Mouse (Mus musculus) inflammation-experienced regulatory T-cells, adult 6 months (primary cell): Measurements from ENCODE around the gene 5430427O19Rik. TPM values are rescaled to one million over a fixed set of nuclear protein-coding genes. Genes with fewer than 3 reads are reported as not detected.

Source experiments
- ATAC-seq: one replicate; pipeline ENCODE4 v1.8.0; 2017
- polyA plus RNA-seq, 3 experiments: library from polyadenylated mRNA; unstranded; fragments of 100-300 nt; shearing (Covaris generic); gene quantifications; one replicate each; pipeline ENCODE4 v1.2.1; 2017

5430427O19Rik gene
- 1 to 10 TPM; 1.9 to 6.7 (median 2.7) TPM for polyA plus RNA-seq

DNA sequence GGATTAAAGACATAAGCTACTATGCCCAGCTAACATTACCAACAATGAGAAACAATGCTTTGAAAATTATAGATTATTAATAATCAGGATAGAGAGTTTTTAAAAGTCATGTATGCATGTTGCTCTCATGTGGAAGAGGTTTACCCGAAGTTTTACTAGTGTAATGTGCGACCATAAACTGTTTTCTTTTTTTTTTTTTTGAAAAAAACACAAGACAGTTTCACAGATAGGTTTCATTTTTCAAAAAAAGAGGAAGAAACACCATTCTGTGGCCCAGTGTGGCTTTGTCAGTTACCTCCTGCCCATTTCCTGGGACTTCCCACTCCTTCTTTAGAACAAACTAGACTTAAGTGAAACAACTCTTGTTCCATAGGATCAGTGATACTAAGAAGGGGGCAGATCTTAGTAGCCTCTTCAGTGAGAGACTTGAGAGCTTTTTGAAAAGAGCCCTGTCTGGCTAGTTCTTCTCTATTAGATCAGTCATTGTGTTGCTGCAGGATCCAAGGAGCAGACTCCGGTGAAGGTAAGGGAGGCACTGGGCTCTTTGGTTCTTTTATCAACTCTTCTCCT, at the start of gene 5430427O19Rik:
TSS of gene 5430427O19Rik (plus strand) at position 441 of the 570 bp plus-strand sequence.
- ATAC-seq = peak; percentile 32

DNA sequence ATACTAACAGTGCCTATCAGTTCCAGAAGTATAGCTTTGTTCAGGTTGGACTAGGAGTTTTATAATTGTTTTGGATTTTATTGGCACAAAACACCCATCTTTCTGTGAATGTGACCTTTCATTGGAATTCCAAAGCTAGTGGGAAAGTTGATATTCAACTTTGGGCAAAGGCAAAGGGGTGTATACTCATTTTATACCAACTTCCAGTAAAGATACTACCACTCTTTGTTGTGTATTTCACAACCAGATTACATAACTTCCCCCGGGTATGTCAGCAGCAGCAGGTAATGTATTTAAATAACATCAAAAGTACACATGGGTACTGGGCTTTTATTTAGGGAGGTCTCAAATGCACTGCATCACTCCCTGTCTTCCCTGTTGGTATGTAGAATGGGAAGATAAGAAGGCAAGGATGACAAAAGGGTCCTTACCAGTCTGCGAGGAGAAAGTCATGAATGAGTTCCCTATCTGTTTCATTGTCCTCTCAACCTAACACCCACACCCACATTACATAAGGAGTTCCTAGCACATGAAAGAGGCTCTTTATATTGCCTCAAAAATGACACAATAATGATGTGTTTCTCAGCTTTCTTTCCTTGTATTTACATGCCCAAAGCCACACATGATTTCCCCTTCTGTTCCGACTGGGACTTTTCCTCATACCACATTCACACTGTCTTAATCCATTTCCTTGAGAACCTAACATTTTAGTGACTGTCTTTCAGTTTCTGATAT, 42.3 kb upstream of the 5430427O19Rik start:
- no peak for ATAC-seq

DNA sequence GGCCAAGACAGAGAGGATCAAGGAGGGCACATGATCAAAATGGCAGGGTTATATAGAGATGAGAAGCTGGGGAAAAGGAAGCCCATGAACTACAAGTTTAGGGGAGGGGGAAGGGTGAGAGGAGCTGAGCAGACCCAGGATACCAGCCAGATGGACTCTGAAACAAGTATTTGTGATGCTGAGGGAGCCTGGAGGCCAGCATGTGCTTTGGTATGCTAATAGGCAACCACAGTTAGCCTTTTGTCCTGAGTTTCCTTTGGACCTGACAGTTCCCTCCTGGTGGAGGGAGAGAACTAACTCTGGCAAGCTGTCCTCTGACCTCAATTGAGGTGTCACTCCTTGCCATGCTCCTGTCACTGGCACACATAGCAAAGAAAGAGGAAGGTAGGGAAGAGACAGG, 41.2 kb upstream of the 5430427O19Rik start:
- no peak for ATAC-seq

DNA sequence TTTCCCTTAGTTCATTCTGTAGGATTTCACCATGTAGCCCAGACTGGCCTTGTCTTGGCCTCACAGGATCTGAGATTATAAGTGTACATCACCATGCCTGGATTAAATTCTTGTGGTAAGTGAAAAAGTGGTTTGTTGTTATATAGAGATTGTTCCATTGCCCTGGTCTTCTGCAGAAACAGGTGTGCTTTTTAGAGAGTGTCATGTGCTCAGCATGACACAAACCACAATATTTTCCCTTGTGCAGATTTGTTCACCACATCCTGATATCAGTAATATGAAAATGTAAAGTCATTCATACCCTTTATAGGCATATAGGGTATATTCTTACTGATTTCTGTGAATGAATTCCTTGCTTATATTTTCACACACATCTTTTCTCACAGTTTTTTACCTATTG, 31.0 kb upstream of the 5430427O19Rik start:
- ATAC-seq = peak; percentile 97

DNA sequence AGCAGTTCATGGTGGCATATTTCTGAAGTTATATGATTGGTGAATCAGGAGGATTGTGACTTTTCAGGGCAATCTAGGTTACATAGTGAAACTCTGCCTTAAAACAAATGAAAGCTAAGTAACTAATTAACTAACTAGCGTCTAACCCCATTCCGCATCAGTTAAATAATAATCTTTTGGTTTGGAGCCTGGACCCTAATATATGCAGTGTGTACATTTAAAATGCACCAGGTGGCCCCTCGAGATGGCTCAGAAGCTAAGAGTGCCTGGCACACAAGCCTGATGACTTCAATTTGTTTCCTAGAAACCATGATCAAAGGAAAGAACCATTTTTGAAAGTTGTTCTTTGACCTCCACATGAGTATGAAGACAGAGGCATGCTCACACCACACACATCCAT, 14.2 kb upstream of the 5430427O19Rik start:
- no peak for ATAC-seq

DNA sequence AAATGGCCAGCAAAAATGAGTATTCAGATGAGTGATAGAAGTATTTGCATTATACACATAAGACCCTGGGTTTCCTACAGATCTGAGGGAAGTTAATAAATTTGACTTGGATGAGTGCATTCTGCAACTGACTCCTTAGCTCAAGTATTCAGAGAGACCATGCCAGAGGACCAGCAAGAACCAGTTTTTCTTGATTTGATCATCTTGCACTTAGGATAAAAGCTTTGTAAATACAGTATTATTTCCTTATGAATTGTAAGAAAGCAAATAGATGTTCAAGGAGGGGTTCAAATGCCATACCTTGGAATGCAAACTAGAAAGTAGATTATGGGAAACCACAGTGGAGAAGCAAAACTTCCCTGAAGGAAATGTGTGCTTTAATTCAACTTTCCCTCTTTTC, 13.0 kb upstream of the 5430427O19Rik start:
- no peak for ATAC-seq

DNA sequence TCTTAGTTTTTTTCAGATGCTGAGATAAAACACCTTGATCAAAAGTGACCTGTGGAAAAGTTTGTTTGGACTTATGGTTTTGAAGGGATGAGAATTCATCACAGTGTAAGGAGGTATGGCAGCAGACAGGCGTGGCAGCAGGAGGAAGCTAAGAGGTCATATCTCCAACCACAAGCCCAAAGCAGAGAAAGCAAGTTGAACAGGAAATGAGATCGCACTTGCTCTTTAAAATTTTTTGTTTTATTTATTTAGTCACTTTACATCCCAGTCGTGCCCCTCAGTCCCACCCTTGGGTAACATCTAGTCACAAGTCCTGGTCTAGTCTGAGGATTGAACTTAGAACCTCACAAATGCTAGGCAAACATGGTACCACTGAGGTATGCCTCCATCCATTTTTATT, 2.1 kb upstream of the 5430427O19Rik start:
- peak; percentile 77 for ATAC-seq

DNA sequence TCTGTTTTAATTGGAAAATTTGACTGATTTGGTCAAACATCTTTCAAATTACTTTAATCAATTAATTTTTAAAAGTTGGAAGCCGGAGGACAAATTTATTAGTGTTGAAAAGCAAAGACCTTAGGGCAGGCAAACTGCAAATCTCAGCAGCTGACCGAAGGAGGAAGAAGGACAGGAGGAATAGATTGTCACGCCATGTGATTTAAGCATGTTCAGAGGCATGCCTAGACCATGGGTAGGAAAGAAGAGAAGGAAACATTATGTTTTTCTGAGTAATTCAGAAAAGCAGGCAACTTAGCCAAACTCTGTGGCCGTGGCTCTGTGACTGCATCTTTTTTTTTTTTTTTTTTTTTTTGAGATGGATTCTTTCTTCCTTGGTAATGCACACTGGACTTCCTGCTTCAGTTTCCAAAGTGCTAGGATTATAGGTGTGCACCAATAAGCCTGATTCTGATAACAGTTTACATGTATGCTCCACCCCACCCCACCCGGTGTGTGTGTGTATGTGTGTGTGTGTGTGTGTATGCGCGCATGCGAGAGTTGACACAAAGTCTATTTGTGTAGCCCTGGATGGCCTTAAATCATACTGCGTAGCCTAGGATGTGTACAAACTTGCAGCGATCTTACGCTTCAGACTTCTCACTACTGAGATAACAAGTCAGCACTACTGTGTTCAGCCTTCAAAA, 1.4 kb downstream of the 5430427O19Rik start:
- ATAC-seq = no peak

DNA sequence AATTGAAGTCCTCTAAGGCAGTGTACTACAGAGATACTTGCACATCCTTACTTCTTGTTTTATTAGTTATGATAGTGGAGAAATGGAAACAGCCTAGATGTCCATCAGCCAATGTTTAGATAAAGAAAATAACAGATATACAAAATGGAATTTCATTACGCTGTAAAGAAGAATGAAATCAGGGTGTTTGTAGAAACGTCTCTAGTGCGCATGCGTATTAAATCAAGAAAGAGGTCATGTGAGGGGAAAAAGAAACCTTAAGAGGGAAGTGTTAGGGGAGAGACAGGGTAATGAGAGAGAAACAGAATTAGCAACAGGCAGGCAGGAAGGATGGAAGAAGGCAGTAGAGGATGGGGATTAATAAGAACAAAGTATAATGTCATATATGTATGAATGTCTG, 4.2 kb downstream of the 5430427O19Rik start:
- ATAC-seq = no peak

DNA sequence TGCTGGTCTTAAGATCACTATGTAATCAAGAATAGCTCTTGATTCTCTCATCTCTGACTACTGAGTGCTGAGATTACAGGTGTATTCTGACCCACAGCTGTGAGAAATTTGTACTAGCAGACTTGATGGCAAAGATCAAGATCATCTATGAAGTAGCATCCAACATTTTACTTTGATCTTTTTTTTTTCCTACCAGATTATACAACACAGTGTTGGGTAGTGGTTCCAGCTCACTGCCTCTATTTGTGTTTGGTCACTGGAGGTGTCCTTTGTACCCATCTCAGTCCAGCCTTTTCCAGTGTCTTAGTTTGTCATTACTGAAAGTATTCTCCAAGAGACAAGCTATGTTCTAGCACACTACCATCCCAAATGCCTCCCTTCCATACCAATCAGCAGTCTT, 5.8 kb downstream of the 5430427O19Rik start:
- ATAC-seq = no peak

DNA sequence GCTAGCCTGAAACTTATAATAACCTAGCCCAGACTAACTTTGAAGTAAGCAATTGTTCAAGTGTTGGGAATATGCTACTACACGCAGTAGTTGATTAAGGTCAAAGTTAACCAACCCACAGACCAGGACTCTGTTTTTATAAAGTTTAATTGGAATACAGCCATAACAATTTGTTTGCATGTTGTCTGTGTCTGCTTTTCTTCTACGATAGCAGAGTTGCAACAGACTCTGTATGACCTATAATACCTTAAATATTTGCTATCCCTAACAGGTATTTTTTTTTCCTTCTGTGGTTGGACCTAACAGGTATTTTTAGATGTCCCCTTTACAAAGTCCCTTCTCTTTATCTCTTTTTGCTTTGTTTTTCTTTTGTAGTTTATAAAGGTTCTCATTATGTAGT, 7.6 kb downstream of the 5430427O19Rik start:
- ATAC-seq = no peak

DNA sequence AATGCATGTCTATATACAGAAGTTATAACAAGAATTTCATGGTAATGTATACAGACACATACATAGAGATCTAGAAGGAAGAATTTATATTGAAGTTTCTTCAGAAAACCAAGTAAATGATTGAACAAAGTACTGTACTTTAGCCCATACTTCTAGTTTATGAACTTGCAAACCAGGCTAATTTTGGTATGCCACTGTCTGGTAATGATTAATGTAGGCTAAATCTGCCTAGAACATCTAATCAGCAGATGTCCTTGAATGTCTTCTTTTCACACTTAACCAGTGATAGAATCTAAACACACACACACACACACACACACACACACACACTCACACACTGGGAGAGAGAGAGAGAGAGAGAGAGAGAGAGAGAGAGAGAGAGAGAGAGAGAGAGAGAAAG, 8.1 kb downstream of the 5430427O19Rik start:
- no peak for ATAC-seq

DNA sequence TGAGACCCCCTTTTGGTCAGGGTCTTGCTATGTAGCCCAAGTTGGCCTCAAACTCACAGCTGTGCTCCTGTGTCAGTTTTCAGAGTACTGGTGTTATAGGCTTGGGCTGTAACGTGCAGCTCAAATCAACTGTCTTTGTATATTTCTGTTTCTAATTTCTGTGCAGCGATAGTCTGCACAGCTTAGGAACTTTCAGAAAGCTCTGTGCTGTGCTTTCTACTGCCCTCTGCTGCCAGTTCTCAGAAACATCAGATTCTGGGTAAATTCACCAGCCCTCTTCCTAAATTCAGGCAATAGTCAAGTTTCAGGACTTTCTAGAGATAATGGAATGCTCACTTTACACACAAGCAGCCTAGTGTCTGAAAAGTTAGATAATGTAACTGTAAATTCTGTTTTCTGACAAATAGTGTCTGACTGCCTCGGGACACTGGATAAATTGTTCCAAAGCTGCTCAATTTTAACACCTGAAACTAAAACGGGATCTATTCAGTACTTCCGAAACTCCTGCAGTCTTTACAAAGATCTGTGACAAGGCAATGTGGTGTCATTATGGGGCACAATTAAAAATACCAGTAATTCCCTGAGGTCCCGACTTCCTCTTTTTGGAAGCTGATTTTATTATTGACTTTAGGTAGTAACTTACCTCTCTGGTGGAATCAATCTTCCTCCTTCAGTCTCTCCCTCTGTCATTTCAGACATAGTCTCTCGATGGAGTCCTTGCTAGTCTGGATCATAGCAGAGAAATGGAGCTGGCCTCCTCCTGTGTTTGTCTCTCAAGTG, 9.2 kb downstream of the 5430427O19Rik start:
- ATAC-seq = peak; percentile 78

DNA sequence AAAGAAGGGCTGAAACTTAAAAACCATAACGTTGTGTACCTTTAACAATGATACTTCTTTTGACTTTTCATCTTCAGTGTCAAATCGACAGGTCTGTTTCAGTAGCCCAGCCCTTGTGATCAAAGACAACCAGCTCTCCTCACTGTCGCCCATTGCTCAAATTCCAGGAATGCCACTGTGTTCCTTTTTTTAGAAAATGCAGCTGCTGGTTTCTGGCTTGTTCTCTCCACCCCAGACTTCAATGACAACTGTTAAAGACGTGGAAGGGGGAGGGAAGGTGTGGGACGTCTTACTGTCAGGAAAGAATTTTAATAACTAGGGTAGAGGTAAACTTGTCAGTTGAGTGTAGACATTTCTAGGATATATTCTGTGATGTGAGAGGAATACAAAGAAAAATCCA, 16.5 kb downstream of the 5430427O19Rik start:
- ATAC-seq = no peak

DNA sequence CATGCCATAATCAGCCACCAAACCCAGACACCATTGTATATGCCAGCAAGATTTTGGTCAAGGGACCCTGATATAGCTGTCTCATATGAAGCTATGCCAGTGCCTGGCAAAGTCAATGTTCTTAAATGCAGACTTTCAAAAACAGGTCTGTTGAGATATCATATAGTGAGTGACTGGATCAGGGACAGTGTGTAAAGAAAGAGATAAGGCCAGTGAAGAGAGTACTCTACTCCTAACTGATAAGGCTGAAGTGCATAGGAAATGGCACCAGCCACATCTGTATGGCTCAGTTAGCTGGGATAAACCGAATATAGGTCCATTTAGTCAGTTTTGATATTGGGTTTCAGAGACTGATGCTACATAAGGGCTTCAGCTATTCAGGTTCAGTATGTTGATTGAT, 31.0 kb downstream of the 5430427O19Rik start:
- ATAC-seq = no peak

DNA sequence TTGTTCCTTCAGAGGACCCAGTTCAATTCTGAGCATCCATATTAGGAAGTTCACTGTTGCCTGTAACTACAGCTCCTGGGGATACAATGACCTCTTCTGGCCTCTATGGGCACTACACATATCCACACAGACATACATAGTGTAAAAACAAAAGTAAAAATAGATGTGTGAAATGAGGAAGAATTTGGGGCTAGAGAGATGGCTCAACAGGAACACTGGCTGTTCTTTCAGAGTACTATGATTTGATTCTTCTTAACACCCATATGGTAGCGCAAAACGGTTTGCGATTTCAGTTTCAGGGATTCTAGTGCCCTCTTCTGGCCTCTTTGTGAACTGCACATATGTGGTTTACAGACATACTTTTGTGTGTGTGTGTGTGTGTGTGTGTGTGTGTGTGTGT, 48.9 kb downstream of the 5430427O19Rik start:
- ATAC-seq = peak; percentile 89

DNA sequence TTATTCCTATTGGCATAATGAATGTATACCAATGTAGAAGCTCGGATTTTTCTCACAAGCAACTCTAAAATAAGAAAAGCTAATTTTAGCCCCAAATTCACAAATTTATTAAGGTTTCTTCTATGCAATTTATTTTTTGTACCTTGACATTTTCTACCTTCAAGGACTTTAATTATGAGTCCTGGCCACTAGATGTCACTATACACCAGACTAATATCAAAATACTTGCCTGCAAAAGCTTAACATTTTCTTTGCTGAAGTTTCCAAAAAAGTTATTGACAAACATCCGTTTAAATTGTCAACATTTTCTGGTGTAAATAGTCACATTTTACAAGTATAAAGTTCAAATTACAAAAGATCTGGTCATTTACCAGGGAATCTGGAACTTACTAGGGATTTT, 62.8 kb downstream of the 5430427O19Rik start:
- no peak for ATAC-seq

Other genes with a start within 250 kb of the 5430427O19Rik start
- gene Gk, start 93.5 kb upstream of the 5430427O19Rik start, polyA plus RNA-seq = 1 to 10 TPM; 2.5 to 3.3 (median 3.2) TPM
- gene Samt3, start 173.8 kb downstream of the 5430427O19Rik start, polyA plus RNA-seq = not detected